Mouse (Mus musculus): ENCODE measurements around the gene Ino80d. TPM values are rescaled to one million over a fixed set of nuclear protein-coding genes. Genes with fewer than 3 reads are reported as not detected.

The Ino80d gene
- polyA plus RNA-seq, 1 experiment from 2014 or later = 13.8 TPM

DNA sequence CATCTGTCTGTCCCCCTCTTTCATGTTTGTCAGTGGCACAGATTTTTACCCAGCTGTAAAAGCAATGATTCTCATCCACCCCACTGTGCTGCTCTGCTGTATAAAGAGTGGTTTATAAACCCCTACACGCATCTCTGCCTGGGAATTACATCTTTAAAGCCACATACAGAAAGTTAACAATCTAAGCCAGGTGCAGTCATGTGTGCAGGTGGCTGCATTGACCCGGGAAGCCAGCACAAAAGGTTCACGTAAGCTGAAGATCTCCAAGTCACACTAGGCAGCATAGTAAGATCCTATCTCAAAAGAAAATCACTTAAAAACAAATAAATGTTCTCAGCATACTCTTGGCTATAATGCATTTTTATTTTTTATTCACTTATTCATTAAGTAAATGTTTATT is 14.8 kb upstream of the Ino80d start:
- 75% methylated on average over 3 of the region's 3 CpGs for WGBS (ENCODE audit: insufficient replicate concordance)
- Histone ChIP-seq H3K4me2 (peak overlapping the region; percentile 73), H3K4me3 (ENCODE audit: low read depth, low read length) (peak overlapping the region; percentile 34), H3K4me1 (ENCODE audit: control insufficient read depth, insufficient read depth, low read length) (peaks cover 10% of the 10 kb centered on the region), H3K27me3 (ENCODE audit: control insufficient read depth, insufficient read depth, low read length) (no peaks in the 10 kb centered on the region), H3K9ac (ENCODE audit: low read depth, low read length) (no peak overlapping the region), H3K27ac (ENCODE audit: low read depth, low read length) (no peak overlapping the region), H3K9me3 (replicated peaks; ENCODE audit: control insufficient read depth, low read length) (no peaks in the 10 kb centered on the region), H3K36me3 (ENCODE audit: control insufficient read depth, insufficient read depth, low read length) (peaks cover 1% of the 10 kb centered on the region)
- ATAC-seq (replicated peaks; ENCODE audit: insufficient number of reproducible peaks, low FRiP score, low TSS enrichment) = no peak

DNA sequence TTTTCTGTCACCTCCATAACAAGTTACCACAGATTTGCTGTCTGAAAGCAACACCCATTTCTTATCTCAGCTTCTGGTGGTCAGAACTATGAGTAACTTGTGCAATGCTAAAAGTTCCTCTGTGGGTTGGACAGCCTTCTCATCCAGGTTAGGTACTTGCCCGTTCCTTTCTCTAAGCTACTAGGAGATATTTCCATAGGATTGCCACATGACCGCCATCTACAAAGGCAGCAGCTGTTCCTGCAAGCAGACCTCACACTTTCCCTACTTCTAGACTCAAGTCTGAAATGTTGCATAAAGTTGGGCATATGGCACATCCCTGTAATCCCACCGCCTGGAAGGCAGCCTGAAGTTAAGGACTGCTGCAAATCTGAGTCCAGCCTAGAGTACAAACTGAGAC is 11.7 kb upstream of the Ino80d start:
- Histone ChIP-seq H3K4me2 (no peak overlapping the region), H3K9me3 (replicated peaks; ENCODE audit: control insufficient read depth, low read length) (no peaks in the 10 kb centered on the region), H3K4me3 (ENCODE audit: low read depth, low read length) (no peak overlapping the region), H3K27me3 (ENCODE audit: control insufficient read depth, insufficient read depth, low read length) (no peaks in the 10 kb centered on the region), H3K4me1 (ENCODE audit: control insufficient read depth, insufficient read depth, low read length) (peaks cover 10% of the 10 kb centered on the region), H3K36me3 (ENCODE audit: control insufficient read depth, insufficient read depth, low read length) (peaks cover 14% of the 10 kb centered on the region), H3K9ac (ENCODE audit: low read depth, low read length) (no peak overlapping the region), H3K27ac (ENCODE audit: low read depth, low read length) (no peak overlapping the region)
- no peak for ATAC-seq (replicated peaks; ENCODE audit: insufficient number of reproducible peaks, low FRiP score, low TSS enrichment)
- 85% methylated on average over 3 of the region's 3 CpGs for WGBS (ENCODE audit: insufficient replicate concordance)

DNA sequence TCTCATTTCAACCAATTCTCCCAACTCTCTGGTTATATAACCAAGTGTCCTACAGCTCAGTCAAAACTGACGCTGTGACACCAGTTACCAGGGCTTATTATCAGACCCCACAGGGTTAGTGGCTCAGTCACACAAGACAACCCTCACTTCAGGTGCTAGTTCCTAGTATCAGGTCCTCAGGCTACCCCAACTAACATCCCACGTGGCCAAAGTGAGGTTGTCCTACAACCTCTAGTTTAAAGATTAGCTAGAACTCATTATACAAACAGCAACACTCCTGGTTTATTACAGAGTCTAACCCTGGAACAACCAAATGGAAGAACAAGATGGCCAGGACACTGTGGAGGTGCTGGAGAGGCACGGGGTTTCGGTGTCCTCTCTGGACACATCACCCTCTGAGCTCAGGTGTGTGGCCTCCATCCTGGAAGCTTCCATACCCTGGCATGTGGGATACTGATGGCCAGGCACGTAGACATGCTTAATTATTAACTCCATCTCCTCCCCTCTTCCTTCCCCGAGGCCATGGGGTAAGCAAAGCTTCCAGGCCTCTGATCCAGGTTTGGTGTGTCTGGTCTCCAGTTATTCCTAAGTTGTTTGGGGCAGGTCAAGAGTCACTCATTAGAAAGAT is 9.5 kb upstream of the Ino80d start:
- Histone ChIP-seq H3K4me1 (ENCODE audit: control insufficient read depth, insufficient read depth, low read length) (no peaks in the 10 kb centered on the region), H3K36me3 (ENCODE audit: control insufficient read depth, insufficient read depth, low read length) (peaks cover 26% of the 10 kb centered on the region)

DNA sequence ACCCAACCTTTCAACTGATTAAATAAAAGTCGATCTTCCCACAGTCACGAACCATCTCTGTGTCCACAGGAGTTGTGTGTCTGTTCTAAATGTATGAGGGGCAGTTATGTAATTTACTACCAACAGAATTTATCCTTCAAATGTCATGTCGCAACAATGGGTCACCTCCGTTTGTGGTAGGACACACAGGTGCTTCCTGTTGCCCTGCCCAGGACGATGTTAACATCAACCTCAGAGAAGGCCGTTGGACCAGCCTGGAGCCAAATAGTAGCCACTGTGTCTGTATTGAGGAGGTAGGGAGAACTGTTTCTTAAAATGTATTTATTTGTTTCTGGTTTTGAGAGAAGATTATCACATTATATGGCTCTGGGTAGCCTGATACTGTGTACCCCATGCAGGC is 7.5 kb upstream of the Ino80d start:
- H3K4me1 ChIP-seq (ENCODE audit: control insufficient read depth, insufficient read depth, low read length) = no peaks in the 10 kb centered on the region
- no peak overlapping the region for H3K27ac ChIP-seq (ENCODE audit: low read depth, low read length)
- 87% methylated on average over 6 of the region's 6 CpGs for WGBS (ENCODE audit: insufficient replicate concordance)
- H3K9me3 ChIP-seq (replicated peaks; ENCODE audit: control insufficient read depth, low read length) = no peaks in the 10 kb centered on the region
- H3K4me2 ChIP-seq = no peak overlapping the region
- H3K36me3 ChIP-seq (ENCODE audit: control insufficient read depth, insufficient read depth, low read length) = peaks cover 31% of the 10 kb centered on the region
- no peak for ATAC-seq (replicated peaks; ENCODE audit: insufficient number of reproducible peaks, low FRiP score, low TSS enrichment)
- no peak overlapping the region for H3K9ac ChIP-seq (ENCODE audit: low read depth, low read length)
- no peak overlapping the region for H3K4me3 ChIP-seq (ENCODE audit: low read depth, low read length)
- no peaks in the 10 kb centered on the region for H3K27me3 ChIP-seq (ENCODE audit: control insufficient read depth, insufficient read depth, low read length)

More for the DNA sequence above, 9.5 kb upstream of the Ino80d start:
- WGBS (ENCODE audit: insufficient replicate concordance) = 88% methylated on average over 6 of the region's 6 CpGs
- Histone ChIP-seq H3K27me3 (ENCODE audit: control insufficient read depth, insufficient read depth, low read length) (no peaks in the 10 kb centered on the region), H3K4me3 (ENCODE audit: low read depth, low read length) (no peak overlapping the region), H3K4me2 (no peak overlapping the region), H3K9ac (ENCODE audit: low read depth, low read length) (no peak overlapping the region), H3K27ac (ENCODE audit: low read depth, low read length) (no peak overlapping the region), H3K9me3 (replicated peaks; ENCODE audit: control insufficient read depth, low read length) (no peaks in the 10 kb centered on the region)
- ATAC-seq (replicated peaks; ENCODE audit: insufficient number of reproducible peaks, low FRiP score, low TSS enrichment) = no peak

DNA sequence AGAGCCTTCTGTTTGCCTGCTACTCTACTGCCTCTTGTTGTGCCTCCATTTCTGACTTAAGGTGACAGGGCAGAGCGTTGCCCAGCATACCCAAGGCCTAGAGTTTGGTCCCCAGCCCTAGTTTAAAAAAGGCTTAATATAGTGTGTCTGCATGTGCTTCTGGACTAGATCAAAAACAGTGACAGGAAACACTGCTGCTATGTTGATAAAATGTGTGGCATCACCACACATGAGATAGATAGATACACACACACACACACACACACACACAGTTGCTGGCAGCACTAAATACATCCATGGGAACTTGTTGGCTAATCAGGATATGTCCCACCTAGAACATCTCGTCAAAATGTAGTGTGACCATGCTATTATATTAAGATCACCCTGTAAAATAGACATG is 5.9 kb upstream of the Ino80d start:
- peaks cover 31% of the 10 kb centered on the region for H3K36me3 ChIP-seq (ENCODE audit: control insufficient read depth, insufficient read depth, low read length)
- no peaks in the 10 kb centered on the region for H3K27me3 ChIP-seq (ENCODE audit: control insufficient read depth, insufficient read depth, low read length)
- H3K4me1 ChIP-seq (ENCODE audit: control insufficient read depth, insufficient read depth, low read length) = no peaks in the 10 kb centered on the region
- H3K9me3 ChIP-seq (replicated peaks; ENCODE audit: control insufficient read depth, low read length) = no peaks in the 10 kb centered on the region
- H3K27ac ChIP-seq (ENCODE audit: low read depth, low read length) = no peak overlapping the region
- H3K4me2 ChIP-seq = no peak overlapping the region
- 93% methylated on average over 2 of the region's 2 CpGs for whole genome bisulfite sequencing (ENCODE audit: insufficient replicate concordance)
- ATAC-seq (replicated peaks; ENCODE audit: insufficient number of reproducible peaks, low FRiP score, low TSS enrichment) = no peak
- H3K4me3 ChIP-seq (ENCODE audit: low read depth, low read length) = no peak overlapping the region
- H3K9ac ChIP-seq (ENCODE audit: low read depth, low read length) = no peak overlapping the region

DNA sequence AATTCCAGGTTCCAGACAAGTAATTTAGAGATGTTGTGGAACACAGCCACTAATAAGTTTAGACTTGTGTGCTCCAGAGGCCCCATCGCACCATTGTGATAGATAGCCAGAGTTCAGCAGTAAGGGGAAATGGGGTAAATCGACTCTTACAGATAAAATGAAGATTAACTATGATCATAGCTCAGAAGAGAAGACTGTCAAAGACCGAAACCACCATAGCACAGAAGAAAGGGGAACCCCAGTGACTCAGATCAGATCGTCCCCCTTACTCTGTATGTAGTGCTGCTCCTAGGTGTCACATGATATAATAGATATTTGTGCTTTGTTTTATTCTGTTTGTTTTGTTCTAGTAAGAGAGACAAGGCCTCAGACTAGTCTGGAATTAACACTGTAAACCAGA is 5.2 kb upstream of the Ino80d start:
- H3K27me3 ChIP-seq (ENCODE audit: control insufficient read depth, insufficient read depth, low read length) = no peaks in the 10 kb centered on the region
- no peak overlapping the region for H3K9ac ChIP-seq (ENCODE audit: low read depth, low read length)
- no peak overlapping the region for H3K4me3 ChIP-seq (ENCODE audit: low read depth, low read length)
- no peaks in the 10 kb centered on the region for H3K4me1 ChIP-seq (ENCODE audit: control insufficient read depth, insufficient read depth, low read length)
- H3K36me3 ChIP-seq (ENCODE audit: control insufficient read depth, insufficient read depth, low read length) = peaks cover 31% of the 10 kb centered on the region
- 89% methylated on average over 4 of the region's 4 CpGs for WGBS (ENCODE audit: insufficient replicate concordance)
- H3K9me3 ChIP-seq (replicated peaks; ENCODE audit: control insufficient read depth, low read length) = no peaks in the 10 kb centered on the region
- H3K27ac ChIP-seq (ENCODE audit: low read depth, low read length) = no peak overlapping the region
- ATAC-seq (replicated peaks; ENCODE audit: insufficient number of reproducible peaks, low FRiP score, low TSS enrichment) = no peak
- no peak overlapping the region for H3K4me2 ChIP-seq

DNA sequence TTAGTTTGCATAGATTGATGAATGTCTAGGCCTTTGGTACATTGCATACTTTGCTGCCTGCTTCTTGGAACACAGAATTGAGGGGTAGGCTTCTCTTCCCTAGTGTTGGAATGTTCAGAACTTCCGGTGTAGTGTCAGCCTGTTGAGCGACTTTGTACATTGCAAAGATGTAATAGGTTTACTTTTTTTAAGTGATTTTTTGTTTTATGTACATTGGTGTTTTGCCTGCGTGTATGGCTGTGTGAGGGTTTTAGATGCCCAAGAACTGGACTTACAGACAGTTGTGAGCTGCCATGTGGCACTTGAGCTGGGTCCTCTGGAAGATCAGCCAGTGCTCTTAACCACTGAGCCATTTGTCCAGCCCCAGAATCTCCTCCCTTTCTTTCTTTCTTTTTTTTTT is 1.1 kb upstream of the Ino80d start:
- Histone ChIP-seq H3K4me2 (peak overlapping the region; percentile 81), H3K9ac (ENCODE audit: low read depth, low read length) (peak overlapping the region; percentile 100), H3K9me3 (replicated peaks; ENCODE audit: control insufficient read depth, low read length) (no peaks in the 10 kb centered on the region), H3K4me3 (ENCODE audit: low read depth, low read length) (peak overlapping the region; percentile 96), H3K27ac (ENCODE audit: low read depth, low read length) (peak overlapping the region; percentile 99; the same call in 1 of the 2 replicates), H3K36me3 (ENCODE audit: control insufficient read depth, insufficient read depth, low read length) (peaks cover 11% of the 10 kb centered on the region), H3K27me3 (ENCODE audit: control insufficient read depth, insufficient read depth, low read length) (no peaks in the 10 kb centered on the region), H3K4me1 (ENCODE audit: control insufficient read depth, insufficient read depth, low read length) (peaks cover 5% of the 10 kb centered on the region)
- ATAC-seq (replicated peaks; ENCODE audit: insufficient number of reproducible peaks, low FRiP score, low TSS enrichment) = no peak
- whole genome bisulfite sequencing (ENCODE audit: insufficient replicate concordance) = 43% methylated on average over 3 of the region's 3 CpGs

DNA sequence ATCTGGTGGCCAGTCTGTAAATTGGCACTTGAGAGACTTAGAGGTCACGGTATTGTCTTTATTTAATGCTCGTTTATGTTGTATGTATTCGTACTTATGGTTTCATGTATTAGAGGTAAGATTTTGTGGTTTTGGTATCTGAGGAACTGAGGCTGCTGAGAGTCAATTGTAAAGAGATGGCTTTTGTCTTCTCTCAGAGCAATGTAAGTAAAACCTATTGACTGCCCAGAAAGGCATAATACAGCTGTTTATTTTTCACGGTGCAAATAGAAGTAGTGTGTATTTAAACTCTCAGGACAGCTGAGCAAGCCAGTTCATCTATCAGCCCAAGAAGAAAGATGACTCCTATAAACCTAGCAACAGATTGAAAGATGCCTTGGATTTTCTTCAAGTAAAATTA is 629 bp upstream of the Ino80d start:
- H3K4me1 ChIP-seq (ENCODE audit: control insufficient read depth, insufficient read depth, low read length) = peaks cover 9% of the 10 kb centered on the region
- WGBS (ENCODE audit: insufficient replicate concordance) = 34% methylated on average over 4 of the region's 4 CpGs
- peaks cover 6% of the 10 kb centered on the region for H3K36me3 ChIP-seq (ENCODE audit: control insufficient read depth, insufficient read depth, low read length)

More for the DNA sequence above, 629 bp upstream of the Ino80d start:
- H3K4me2 ChIP-seq = peak overlapping the region; percentile 81
- no peak for ATAC-seq (replicated peaks; ENCODE audit: insufficient number of reproducible peaks, low FRiP score, low TSS enrichment)
- H3K4me3 ChIP-seq (ENCODE audit: low read depth, low read length) = peak overlapping the region; percentile 96
- H3K27ac ChIP-seq (ENCODE audit: low read depth, low read length) = peak overlapping the region; percentile 99
- H3K27me3 ChIP-seq (ENCODE audit: control insufficient read depth, insufficient read depth, low read length) = no peaks in the 10 kb centered on the region
- peak overlapping the region; percentile 100 for H3K9ac ChIP-seq (ENCODE audit: low read depth, low read length)
- no peaks in the 10 kb centered on the region for H3K9me3 ChIP-seq (replicated peaks; ENCODE audit: control insufficient read depth, low read length)
